Mouse (Mus musculus) midbrain, postnatal 0 days (tissue): ENCODE data around the gene Rps27l. TPM values are rescaled to one million over a fixed set of nuclear protein-coding genes. Genes with fewer than 3 reads are reported as not detected.
A peak's percentile ranks its signal among the peaks of the same experiment; 100 is the strongest.

Experiments used
- ATAC-seq: fragments of 200-750 bp; cut with Nextera tagmentation; 2 replicates; pipeline ENCODE4 v1.8.0; 2017; ENCODE audit warnings: moderate number of reproducible peaks, mild to moderate bottlenecking, moderate TSS enrichment, moderate library complexity; ENCODE audit not compliant: low FRiP score
- DNase-seq: peaks from one replicate; pipeline ENCODE4 v3.0.0-alpha.2; 2015; ENCODE audit warnings: low spot score
- H3K27ac ChIP-seq: fragments of 300-500 bp; sonication (generic); 2 replicates; pipeline ENCODE4 v1.5.1; 2014; ENCODE audit warnings: low read depth, mild to moderate bottlenecking, low read length, mixed read lengths
- H3K27me3 ChIP-seq: fragments of 300-500 bp; sonication (generic); 2 replicates; pipeline ENCODE4 v1.6.1; 2014; ENCODE audit warnings: low read length, control low read depth, mixed read lengths; ENCODE audit not compliant: insufficient read depth
- H3K36me3 ChIP-seq: fragments of 300-500 bp; sonication (generic); 2 replicates; pipeline ENCODE4 v1.6.1; 2014; ENCODE audit warnings: low read length, control low read depth, mixed read lengths; ENCODE audit not compliant: insufficient read depth
- H3K4me1 ChIP-seq: fragments of 300-500 bp; sonication (generic); 2 replicates; pipeline ENCODE4 v1.6.1; 2014; ENCODE audit warnings: mild to moderate bottlenecking, control low read depth, antibody characterized with exemption, low read length, mixed read lengths; ENCODE audit not compliant: insufficient read depth
- H3K4me2 ChIP-seq: fragments of 300-500 bp; sonication (generic); 2 replicates; pipeline ENCODE4 v1.6.1; 2014; ENCODE audit warnings: low read depth, mild to moderate bottlenecking, low read length, mixed read lengths; ENCODE audit not compliant: poor library complexity, severe bottlenecking
- H3K4me3 ChIP-seq: fragments of 300-500 bp; sonication (generic); 2 replicates; pipeline ENCODE4 v1.5.1; 2014; ENCODE audit warnings: low read depth, mild to moderate bottlenecking, low read length, moderate library complexity
- H3K9ac ChIP-seq: fragments of 300-500 bp; sonication (generic); replicated peaks from 2 replicates; pipeline ENCODE4 v1.6.1; 2014; ENCODE audit warnings: mild to moderate bottlenecking, low read length, moderate library complexity, mixed read lengths; ENCODE audit not compliant: poor library complexity, severe bottlenecking
- H3K9me3 ChIP-seq: fragments of 300-500 bp; sonication (generic); 2 replicates; pipeline ENCODE4 v1.6.1; 2016; ENCODE audit warnings: low read length, control low read depth
- CTCF ChIP-seq: IDR thresholded peaks from 2 replicates; pipeline ENCODE4 v1.5.1; 2016; ENCODE audit warnings: antibody characterized with exemption, mild to moderate bottlenecking
- WGBS: fragments of 180-500 bp; shearing (Covaris S2); extraction: QIAGEN DNeasy Blood & Tissue Kit; methylation state at CpG from one replicate; pipeline ENCODE4 v1.1.7; 2014; 5-methylcytosine and 5-hydroxymethylcytosine counted together
- polyA plus RNA-seq: library from polyadenylated mRNA; unstranded; fragments of >200 nt; fragmentation: Nextera tagmentation; extraction: Ambion mirVana; gene quantifications from 2 replicates; pipeline ENCODE4 v1.2.1, GENCODE M21; 2015
- total RNA-seq: library from RNA; depleted of rRNA; stranded (reverse); fragments of >200 nt; gene quantifications from 2 replicates; pipeline ENCODE4 v1.2.3, GENCODE M21; 2014

The Rps27l gene
- total and polyA plus RNA-seq, 2 experiments from 2014 or later = 51.7 to 168 TPM

DNA sequence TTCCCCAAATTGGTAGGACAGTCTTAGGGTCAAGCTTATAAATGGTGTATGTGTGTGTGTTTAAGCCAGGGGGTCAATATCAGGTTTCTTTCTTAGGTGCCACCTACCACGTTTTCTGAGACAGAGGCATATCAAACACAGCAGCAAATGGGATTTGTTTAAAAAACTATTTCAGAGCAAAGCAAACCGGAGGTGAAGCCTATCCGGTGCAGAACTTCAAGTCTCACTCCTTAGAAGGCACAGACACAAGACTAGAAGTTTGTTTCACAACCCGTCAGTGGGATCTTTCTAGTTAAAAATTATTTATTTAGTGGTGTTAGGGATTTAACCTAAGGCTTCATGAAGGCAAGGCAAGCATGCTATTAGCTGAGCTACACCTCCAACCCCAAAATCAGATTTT is 725 bp upstream of the Rps27l start:
- Histone ChIP-seq H3K27ac (peak overlapping the region; percentile 89; the same call in 1 of the 2 replicates), H3K36me3 (peaks cover 2% of the 10 kb centered on the region; the same call in 1 of the 2 replicates), H3K27me3 (no peaks in the 10 kb centered on the region), H3K4me3 (peak overlapping the region; percentile 94), H3K4me1 (no peaks in the 10 kb centered on the region; the same call in 1 of the 2 replicates), H3K4me2 (peak overlapping the region; percentile 77), H3K9me3 (no peaks in the 10 kb centered on the region), H3K9ac (no peak overlapping the region; the same call in 1 of the 2 replicates)
- ATAC-seq = no peak
- WGBS = 16% methylated on average over 4 of the region's 4 CpGs
- no peak for TF ChIP-seq CTCF
- DNase-seq = no peak

DNA sequence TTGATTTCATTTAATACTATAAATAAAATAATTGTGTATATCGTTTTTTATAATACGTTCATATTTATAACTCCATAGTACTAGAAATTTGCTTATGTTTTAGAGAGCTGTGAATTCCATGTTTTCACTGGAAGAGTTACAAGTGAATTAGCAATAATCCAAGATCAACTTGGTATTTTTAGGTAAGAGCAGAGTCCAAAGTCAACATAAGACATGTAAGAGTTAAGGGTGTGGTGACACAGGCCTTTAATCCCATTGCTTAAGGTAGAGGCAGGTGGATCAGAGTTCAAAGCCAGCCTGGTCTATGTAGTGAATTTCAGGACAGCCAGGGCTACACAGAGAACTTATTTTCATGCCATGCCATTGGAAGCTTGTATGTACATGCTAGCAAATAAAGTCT is 2.6 kb downstream of the Rps27l start:
- no peak overlapping the region for H3K9ac ChIP-seq
- no peak overlapping the region for H3K4me2 ChIP-seq
- WGBS = 95% methylated on average over 2 of the region's 2 CpGs
- peaks cover 2% of the 10 kb centered on the region; the same call in 1 of the 2 replicates for H3K36me3 ChIP-seq
- DNase-seq = no peak
- H3K4me3 ChIP-seq = no peak overlapping the region
- H3K9me3 ChIP-seq = no peaks in the 10 kb centered on the region
- no peaks in the 10 kb centered on the region for H3K27me3 ChIP-seq
- H3K27ac ChIP-seq = no peak overlapping the region
- no peak for TF ChIP-seq CTCF
- no peak for ATAC-seq
- no peaks in the 10 kb centered on the region; the same call in 1 of the 2 replicates for H3K4me1 ChIP-seq

DNA sequence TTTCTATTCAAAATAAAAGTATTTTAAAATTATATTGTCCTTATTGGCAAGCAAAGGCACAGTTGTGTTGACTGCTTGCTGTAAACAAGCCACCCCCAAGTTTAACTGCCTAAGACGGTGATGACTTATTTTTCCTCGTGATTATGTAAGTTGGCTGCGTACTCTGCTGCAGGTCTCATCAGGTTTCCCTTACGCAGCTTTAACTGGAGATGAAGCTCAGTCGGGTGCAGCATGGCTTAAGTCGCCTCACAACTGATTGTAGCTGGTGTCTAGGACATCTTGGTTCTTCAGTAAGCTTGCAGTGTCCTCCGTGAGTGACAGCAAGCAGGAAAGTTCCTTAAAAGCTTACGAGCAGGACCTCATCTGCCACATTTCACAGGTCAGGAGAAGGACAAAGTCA is 6.4 kb downstream of the Rps27l start:
- Histone ChIP-seq H3K9ac (no peak overlapping the region), H3K36me3 (peaks cover 12% of the 10 kb centered on the region; the same call in 1 of the 2 replicates), H3K4me1 (no peaks in the 10 kb centered on the region), H3K27me3 (no peaks in the 10 kb centered on the region), H3K27ac (no peak overlapping the region), H3K4me3 (no peak overlapping the region), H3K9me3 (no peaks in the 10 kb centered on the region), H3K4me2 (no peak overlapping the region)
- DNase-seq (no peak), ATAC-seq (no peak)
- no peak for TF ChIP-seq CTCF
- 87% methylated on average over 8 of the region's 8 CpGs for WGBS

DNA sequence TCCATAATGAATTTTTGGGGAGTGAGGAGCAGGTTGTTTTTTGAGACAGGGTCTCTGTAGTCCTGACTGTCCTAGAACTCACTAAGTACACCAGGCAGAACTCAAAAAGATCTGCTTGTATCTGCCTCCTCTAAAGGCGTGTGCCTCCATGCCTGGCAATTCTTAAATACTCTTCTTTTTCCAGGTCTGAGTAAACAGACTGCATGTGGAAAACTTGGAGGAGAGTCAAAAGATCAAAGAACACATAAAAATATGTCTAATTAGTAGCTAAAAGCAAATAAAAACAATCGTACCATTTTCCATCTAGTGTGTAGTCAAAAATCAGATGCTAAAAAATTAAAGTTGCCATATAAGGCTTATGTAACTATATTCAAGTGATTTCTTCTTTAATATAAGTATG is 7.0 kb downstream of the Rps27l start:
- Histone ChIP-seq H3K36me3 (peaks cover 12% of the 10 kb centered on the region; the same call in 1 of the 2 replicates), H3K4me3 (no peak overlapping the region), H3K4me2 (no peak overlapping the region), H3K9me3 (no peaks in the 10 kb centered on the region), H3K27me3 (no peaks in the 10 kb centered on the region), H3K27ac (no peak overlapping the region), H3K9ac (no peak overlapping the region), H3K4me1 (no peaks in the 10 kb centered on the region)
- no peak for DNase-seq
- no peak for ATAC-seq
- no peak for TF ChIP-seq CTCF
- 92% methylated on average over 2 of the region's 2 CpGs for whole genome bisulfite sequencing

DNA sequence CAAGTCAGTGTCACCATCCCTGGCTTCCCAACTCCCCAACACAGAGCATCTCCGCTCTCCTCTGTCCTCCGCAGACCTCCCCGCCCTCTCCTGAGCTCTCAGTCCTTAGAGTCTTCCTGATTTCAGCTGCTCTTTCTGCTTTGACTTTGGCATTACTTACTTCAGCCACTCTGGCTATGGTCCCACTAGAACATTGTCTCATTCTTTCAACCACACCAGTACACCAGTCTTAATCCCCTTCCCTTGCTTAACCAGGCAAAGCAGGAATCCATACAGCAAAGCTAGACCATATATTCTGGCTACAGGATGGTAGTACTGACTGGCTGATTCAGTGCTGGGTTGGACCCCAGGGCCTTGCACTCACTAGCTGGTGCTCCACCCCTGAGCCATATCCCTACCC is 11.6 kb downstream of the Rps27l start:
- TF ChIP-seq CTCF = no peak
- ATAC-seq (no peak), DNase-seq (no peak)
- Histone ChIP-seq H3K9ac (no peak overlapping the region), H3K9me3 (no peaks in the 10 kb centered on the region), H3K4me2 (no peak overlapping the region), H3K4me1 (no peaks in the 10 kb centered on the region), H3K36me3 (peaks cover 15% of the 10 kb centered on the region; the same call in 1 of the 2 replicates), H3K4me3 (no peak overlapping the region), H3K27me3 (no peaks in the 10 kb centered on the region), H3K27ac (no peak overlapping the region)
- WGBS = 93% methylated on average over 3 of the region's 3 CpGs

DNA sequence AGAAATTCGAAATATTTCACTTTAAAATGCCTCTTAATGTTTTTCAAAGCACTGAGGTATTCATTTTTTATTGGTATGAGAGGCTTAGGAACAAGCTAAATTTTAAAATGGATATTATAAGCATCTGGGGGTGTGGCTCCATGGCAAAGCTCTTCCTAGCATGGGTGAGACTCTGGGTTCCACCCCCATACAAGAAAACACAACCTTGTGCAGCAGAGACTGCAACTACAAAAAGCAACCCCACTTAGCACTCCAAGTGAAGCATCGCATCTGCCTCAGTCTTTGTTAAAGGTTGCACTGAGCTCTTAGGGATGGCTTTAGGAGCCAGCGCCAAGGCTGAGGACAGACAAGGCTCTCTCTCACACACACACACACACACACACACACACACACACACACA is 15.6 kb downstream of the Rps27l start:
- Histone ChIP-seq H3K9me3 (no peaks in the 10 kb centered on the region), H3K4me3 (no peak overlapping the region), H3K27ac (no peak overlapping the region), H3K4me1 (no peaks in the 10 kb centered on the region), H3K36me3 (peaks cover 8% of the 10 kb centered on the region; the same call in 1 of the 2 replicates), H3K27me3 (no peaks in the 10 kb centered on the region), H3K9ac (no peak overlapping the region), H3K4me2 (no peak overlapping the region)
- no peak for ATAC-seq
- DNase-seq = no peak
- no peak for TF ChIP-seq CTCF
- 74% methylated on average over 3 of the region's 3 CpGs for WGBS
